Mouse (Mus musculus): ENCODE results near the gene Hist1h3e. TPM values are rescaled to one million over a fixed set of nuclear protein-coding genes. Genes with fewer than 3 reads are reported as not detected.

The Hist1h3e gene
- 91.9 TPM for total RNA-seq (2023)

DNA sequence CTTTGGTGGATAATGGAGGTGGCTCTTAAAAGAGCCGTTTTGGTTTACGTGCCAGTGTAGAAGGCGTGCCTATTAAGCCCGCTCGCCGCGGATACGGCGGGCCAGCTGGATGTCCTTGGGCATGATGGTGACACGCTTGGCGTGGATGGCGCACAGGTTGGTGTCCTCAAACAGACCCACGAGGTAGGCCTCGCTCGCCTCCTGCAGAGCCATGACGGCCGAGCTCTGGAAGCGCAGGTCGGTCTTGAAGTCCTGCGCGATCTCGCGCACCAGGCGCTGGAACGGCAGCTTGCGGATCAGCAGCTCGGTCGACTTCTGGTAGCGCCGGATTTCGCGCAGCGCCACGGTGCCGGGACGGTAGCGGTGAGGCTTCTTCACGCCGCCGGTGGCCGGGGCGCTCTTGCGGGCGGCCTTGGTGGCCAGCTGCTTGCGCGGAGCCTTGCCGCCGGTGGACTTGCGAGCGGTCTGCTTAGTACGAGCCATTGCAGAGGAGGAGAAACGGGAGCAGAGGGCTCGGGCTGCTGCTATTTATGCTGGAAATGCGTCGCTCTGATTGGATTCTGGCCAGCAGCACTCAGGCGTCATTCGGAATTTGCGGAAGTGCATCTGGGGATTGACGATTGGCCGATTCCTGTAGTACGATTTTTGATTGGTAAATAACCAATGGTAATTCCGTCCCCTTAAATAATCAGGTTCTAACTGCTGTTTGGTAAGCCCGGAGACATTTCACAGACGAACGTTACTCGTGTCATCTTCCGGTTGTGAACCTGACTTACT, at the start of gene Hist1h3e:
Hist1h3e (minus strand) TSS at position 487 of the 777 bp plus-strand sequence.

DNA sequence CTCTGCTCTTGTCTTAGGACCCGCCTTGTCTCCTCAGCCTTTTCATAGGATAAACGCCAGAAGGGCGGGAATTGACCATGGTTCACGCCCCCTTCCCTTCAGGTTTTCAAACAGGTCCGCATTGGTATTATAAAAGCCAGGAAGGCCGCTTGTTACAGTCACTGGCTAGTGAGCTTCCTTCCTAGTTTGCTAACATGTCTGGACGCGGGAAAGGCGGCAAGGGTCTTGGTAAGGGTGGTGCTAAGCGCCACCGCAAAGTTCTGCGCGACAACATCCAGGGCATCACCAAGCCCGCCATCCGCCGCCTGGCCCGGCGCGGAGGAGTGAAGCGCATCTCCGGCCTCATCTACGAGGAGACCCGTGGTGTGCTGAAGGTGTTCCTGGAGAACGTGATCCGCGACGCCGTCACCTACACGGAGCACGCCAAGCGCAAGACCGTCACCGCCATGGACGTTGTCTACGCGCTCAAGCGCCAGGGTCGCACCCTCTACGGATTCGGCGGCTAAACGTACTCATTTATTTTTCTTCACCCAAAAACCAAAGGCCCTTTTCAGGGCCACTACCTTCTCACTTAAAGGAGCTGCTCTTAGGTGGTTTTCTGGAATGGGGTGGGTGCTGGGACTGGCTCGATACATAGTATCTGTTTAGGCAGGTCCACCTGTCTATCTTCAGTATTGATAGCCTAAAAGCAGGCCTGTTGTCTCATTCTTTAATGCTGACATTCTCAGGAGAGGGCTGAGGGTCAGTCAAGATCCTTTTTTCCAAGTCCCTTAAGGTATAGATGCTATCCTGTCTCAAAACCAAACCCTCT, 19.4 kb upstream of the Hist1h3e start, which contains the start of gene Hist1h4d:
Hist1h4d (plus strand) TSS at position 191 of the 811 bp plus-strand sequence.

DNA sequence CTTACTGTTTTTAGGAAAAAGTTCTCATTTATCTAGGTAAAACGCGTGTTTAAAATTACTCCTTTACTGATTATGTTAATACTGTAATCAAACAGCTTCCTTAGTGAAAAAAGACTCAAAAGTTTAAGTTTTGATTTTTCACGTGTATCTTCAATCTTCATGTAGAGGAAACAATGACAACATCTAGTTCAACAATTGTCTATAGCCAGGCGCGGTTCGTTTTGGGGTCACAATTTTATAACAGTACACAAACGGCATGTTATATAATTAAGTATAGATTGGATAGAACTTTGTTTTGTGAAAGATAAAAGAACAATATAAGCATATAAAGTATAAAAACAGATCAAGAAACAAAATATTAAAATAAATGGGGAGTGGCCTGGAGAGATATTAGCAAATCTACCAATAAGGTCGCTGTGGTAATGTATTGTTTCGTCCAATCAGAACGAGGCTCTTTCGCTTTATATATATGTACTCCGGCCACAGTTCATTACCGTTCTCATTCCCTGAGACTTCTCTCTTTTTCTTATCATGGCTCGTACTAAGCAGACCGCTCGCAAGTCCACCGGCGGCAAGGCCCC, 13.2 kb upstream of the Hist1h3e start, which contains the start of gene Hist1h3d:
Hist1h3d (plus strand) TSS at position 493 of the 581 bp plus-strand sequence.

GRCm38 (mm10) chr13:23573898-23574524, 11.8 kb upstream of the Hist1h3e start, which contains the start of the genes Hist1h2bf and Hist1h2ad:
Gene Hist1h2bf, minus strand, starts transcription at chr13:23574196.
Gene Hist1h2ad, plus strand, starts transcription at chr13:23574381.

GRCm38 (mm10) chr13:23571022-23571503, 8.9 kb upstream of the Hist1h3e start, which contains the start of the genes Hist1h2ae and Hist1h2bg:
Gene Hist1h2ae, minus strand, starts transcription at chr13:23571220.
Gene Hist1h2bg, plus strand, starts transcription at chr13:23571396.

GRCm38 (mm10) chr13:23552962-23553361, 9.2 kb downstream of the Hist1h3e start, which contains the start of gene Hist1h1d:
Gene Hist1h1d, plus strand, starts transcription at chr13:23553262.

DNA sequence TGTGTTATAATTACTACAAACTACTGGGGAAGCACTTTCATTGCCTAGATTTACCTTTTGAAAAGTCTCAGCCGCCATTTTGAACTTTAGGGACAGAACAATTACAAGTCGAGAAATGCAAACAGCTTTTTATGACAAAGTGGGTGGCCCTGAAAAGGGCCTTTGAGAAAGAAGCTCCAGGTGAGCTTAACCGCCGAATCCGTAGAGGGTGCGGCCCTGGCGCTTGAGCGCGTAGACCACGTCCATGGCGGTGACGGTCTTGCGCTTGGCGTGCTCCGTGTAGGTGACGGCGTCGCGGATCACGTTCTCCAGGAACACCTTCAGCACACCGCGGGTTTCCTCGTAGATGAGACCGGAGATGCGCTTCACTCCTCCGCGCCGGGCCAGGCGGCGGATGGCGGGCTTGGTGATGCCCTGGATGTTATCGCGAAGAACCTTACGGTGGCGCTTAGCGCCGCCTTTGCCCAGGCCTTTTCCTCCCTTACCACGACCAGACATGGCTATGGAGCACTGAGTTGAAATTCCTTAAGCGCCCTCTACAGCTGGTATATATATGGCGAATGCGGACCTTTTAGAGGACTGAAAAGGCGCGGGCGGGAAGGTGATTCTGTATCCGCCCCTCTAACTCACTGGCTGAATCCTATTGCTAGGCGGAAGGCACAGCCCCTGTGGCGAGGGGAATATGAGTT, 10.9 kb downstream of the Hist1h3e start, which contains the start of gene Hist1h4f:
Hist1h4f (minus strand) TSS at position 503 of the 689 bp plus-strand sequence.

GRCm38 (mm10) chr13:23543965-23544786, 18.0 kb downstream of the Hist1h3e start, which contains the start of gene Hist1h3f:
Gene Hist1h3f, plus strand, starts transcription at chr13:23544052.

DNA sequence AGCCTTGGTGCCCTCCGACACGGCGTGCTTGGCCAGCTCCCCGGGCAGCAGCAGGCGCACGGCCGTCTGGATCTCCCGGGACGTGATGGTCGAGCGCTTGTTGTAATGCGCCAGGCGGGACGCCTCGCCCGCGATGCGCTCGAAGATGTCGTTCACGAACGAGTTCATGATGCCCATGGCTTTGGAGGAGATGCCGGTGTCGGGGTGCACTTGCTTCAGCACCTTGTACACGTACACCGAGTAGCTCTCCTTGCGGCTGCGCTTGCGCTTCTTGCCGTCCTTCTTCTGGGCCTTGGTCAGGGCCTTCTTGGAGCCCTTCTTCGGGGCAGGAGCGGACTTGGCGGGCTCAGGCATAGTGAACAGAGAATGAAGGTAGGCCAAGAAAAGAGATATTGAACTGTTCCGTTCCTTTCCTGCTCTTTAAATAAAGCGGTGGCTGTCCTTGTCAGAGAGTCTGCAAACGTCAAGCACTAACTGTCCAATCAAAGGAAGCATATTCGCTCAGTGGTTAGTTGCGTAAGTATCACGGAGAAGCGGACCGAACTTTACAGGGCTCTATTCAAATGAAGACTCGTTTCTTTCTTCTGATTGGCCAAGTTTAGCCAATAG, 19.1 kb downstream of the Hist1h3e start, which contains the start of gene Hist1h2bh:
Hist1h2bh (minus strand) TSS at position 394 of the 609 bp plus-strand sequence.

GRCm38 (mm10) chr13:23535137-23536075, 26.8 kb downstream of the Hist1h3e start, which contains the start of gene Hist1h3g:
Gene Hist1h3g, plus strand, starts transcription at chr13:23535422.

GRCm38 (mm10) chr13:23533560-23534367, 28.4 kb downstream of the Hist1h3e start, which contains the start of gene Hist1h2af:
Gene Hist1h2af, plus strand, starts transcription at chr13:23533906.

DNA sequence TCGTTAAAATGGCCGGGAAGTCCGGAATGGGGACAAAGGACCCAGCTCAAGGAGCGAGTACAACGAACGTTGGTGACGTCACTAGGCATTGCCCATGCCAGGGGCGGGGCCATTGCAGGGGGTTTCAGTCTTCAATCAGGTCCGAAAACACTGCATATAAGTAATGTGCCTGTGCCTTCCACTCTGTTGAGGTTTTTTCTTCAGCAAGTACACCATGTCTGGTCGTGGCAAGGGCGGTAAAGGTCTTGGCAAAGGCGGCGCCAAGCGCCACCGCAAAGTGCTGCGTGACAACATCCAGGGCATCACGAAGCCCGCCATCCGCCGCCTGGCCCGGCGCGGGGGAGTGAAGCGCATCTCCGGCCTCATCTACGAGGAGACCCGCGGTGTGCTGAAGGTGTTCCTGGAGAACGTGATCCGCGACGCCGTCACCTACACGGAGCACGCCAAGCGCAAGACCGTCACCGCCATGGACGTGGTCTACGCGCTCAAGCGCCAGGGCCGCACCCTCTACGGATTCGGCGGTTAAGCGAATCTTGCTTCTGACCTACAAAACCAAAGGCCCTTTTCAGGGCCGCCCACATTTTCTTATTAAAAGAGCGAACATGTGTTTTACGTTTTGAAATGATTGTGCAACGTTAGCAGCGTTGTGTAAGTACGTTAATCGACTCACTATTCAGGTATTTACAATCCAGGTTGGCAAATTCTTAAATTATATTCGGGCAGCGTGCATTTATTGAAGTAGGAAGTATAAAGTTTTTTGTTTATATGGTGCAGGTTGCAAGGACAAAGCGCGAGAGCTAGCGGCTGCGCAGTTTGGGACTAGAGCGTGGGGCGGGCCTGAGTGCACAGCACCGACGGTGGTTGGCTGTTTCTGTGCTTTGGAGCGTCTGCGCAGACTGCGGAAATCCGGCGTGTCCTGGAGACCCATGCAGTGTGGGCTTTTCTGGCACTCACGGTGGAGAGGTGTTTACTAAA, 31.0 kb downstream of the Hist1h3e start, which contains the start of gene Hist1h4h:
Hist1h4h (plus strand) TSS at position 150 of the 975 bp plus-strand sequence.

Data from CD4-positive naive resting alpha-beta T cell, adult 76 days (primary cell).